In genomic region chr8:84722530-84722849, GRCm38 (mm10) we compare ENCODE assay signal across 8 mouse cellular contexts. TPM values are rescaled to one million over a fixed set of nuclear protein-coding genes. Genes with fewer than 3 reads are reported as not detected.
DNase-seq lines count a peak whose midpoint lies in the region; ATAC-seq and TF ChIP-seq lines count a peak whose summit lies in the region.

No protein-coding gene starts in this region.

- no peak for TF ChIP-seq POLR2A in lung, adult 2 months (IDR thresholded peaks at IDR 0.05; ENCODE audit: borderline replicate concordance, extremely low read depth, low read depth, low read length)
- TF ChIP-seq POLR2A in small intestine, adult 2 months (IDR thresholded peaks at IDR 0.05; ENCODE audit: low read depth, low read length) = no peak

- intact Hi-C loops in gastrocnemius, postnatal 14 days (cut with DNase I; ENCODE audit: low total_unique reads) = no loop called here

- peaks cover 60% of the 10 kb centered on the region for H3K4me1 ChIP-seq in lung, embryonic 16.5 days (replicated peaks; ENCODE audit: control insufficient read depth, insufficient read depth, low read length)
- H3K4me1 ChIP-seq in lung, adult 2 months (ENCODE audit: control insufficient read depth, insufficient read depth, low read length) = peaks cover 30% of the 10 kb centered on the region
- peaks cover 81% of the 10 kb centered on the region for H3K4me1 ChIP-seq in limb, embryonic 12.5 days (replicated peaks)
- peaks cover 19% of the 10 kb centered on the region for H3K4me1 ChIP-seq in small intestine, adult 2 months (ENCODE audit: control insufficient read depth, insufficient read depth, insufficient read length, low read length)

- H3K36me3 ChIP-seq in lung, embryonic 16.5 days (ENCODE audit: control insufficient read depth, insufficient read depth, low read length) = peaks cover 35% of the 10 kb centered on the region
- peaks cover 81% of the 10 kb centered on the region for H3K36me3 ChIP-seq in limb, embryonic 12.5 days
- H3K36me3 ChIP-seq in small intestine, adult 2 months (ENCODE audit: control insufficient read depth, insufficient read depth, low read length) = peaks cover 21% of the 10 kb centered on the region

- H3K9me3 ChIP-seq in lung, embryonic 16.5 days (ENCODE audit: control insufficient read depth, low read length) = no peaks in the 10 kb centered on the region
- no peaks in the 10 kb centered on the region for H3K9me3 ChIP-seq in limb, embryonic 12.5 days

- DNase-seq in lung, adult 2 months = no peak
- no peak for DNase-seq in gastrocnemius, postnatal 14 days
- DNase-seq in testis, postnatal 10 days (ENCODE audit: low spot score) = no peak
- DNase-seq in frontal cortex, postnatal 36 days (ENCODE audit: low spot score in 2 of 2) = no peak

- peak overlapping the region; percentile 96 for H3K27ac ChIP-seq in lung, embryonic 16.5 days (ENCODE audit: low read length)
- H3K27ac ChIP-seq in limb, embryonic 12.5 days = peak overlapping the region; percentile 99
- peak overlapping the region; percentile 44 for H3K27ac ChIP-seq in small intestine, adult 2 months (ENCODE audit: insufficient read depth, low read depth, low read length)

- 29% methylated on average over 6 of the region's 6 CpGs for WGBS in lung, embryonic 16.5 days
- 31% methylated on average over 6 of the region's 6 CpGs for WGBS in lung, adult 2 months
- WGBS in limb, embryonic 12.5 days = 17% methylated on average over 6 of the region's 6 CpGs
- 45% methylated on average over 6 of the region's 6 CpGs for WGBS in small intestine, adult 2 months

- peak overlapping the region; percentile 30; the same call in 1 of the 2 replicates for H3K4me2 ChIP-seq in lung, embryonic 16.5 days (ENCODE audit: low read depth, low read length)
- peak overlapping the region; percentile 54 for H3K4me2 ChIP-seq in limb, embryonic 12.5 days

- H3K9ac ChIP-seq in lung, embryonic 16.5 days (ENCODE audit: low read length) = peak overlapping the region; percentile 59
- no peak overlapping the region for H3K9ac ChIP-seq in limb, embryonic 12.5 days (replicated peaks)

- no peak overlapping the region for H3K4me3 ChIP-seq in lung, embryonic 16.5 days (ENCODE audit: low read length)
- no peak overlapping the region for H3K4me3 ChIP-seq in lung, adult 2 months (replicated peaks; ENCODE audit: extremely low read depth, low read depth, low read length)
- no peak overlapping the region for H3K4me3 ChIP-seq in limb, embryonic 12.5 days (replicated peaks)
- no peak overlapping the region for H3K4me3 ChIP-seq in small intestine, adult 2 months (ENCODE audit: low read depth, low read length)

- ATAC-seq in lung, embryonic 16.5 days (ENCODE audit: low read depth) = no peak
- ATAC-seq in erythroid progenitor cell, adult 5-6 weeks (replicated peaks; ENCODE audit: low FRiP score, poor library complexity, severe bottlenecking) = peak; percentile 16
- ATAC-seq in limb, embryonic 12.5 days (ENCODE audit: insufficient number of reproducible peaks, insufficient read depth, low FRiP score, low TSS enrichment, low read depth) = no peak; the same call in none of the 2 replicates

- no peak for TF ChIP-seq CTCF in lung, adult 2 months (IDR thresholded peaks at IDR 0.05; ENCODE audit: insufficient read depth, low read length)
- TF ChIP-seq CTCF in small intestine, adult 2 months (IDR thresholded peaks at IDR 0.05; ENCODE audit: extremely low read depth, insufficient read length, insufficient replicate concordance, low read depth, low read length) = no peak

- no peaks in the 10 kb centered on the region for H3K27me3 ChIP-seq in lung, embryonic 16.5 days (ENCODE audit: control insufficient read depth, insufficient read depth, low read depth, low read length)
- H3K27me3 ChIP-seq in limb, embryonic 12.5 days = peaks cover 12% of the 10 kb centered on the region
- no peaks in the 10 kb centered on the region for H3K27me3 ChIP-seq in small intestine, adult 2 months (ENCODE audit: control insufficient read depth, insufficient read depth, low read length)

RNA-seq across cellular contexts. Expression of gene G430095P16Rik, which starts 0.3 kb away (rescaled TPM):
- 3.1 and 3.7 TPM in 2 replicates for polyA plus RNA-seq in lung, embryonic 16.5 days (2015; fragmentation: Nextera tagmentation; extraction: Ambion mirVana)
- polyA plus RNA-seq in lung, adult 2 months (2012; rRNA removed) = 2.0 and 2.8 TPM in 2 replicates
- total RNA-seq in erythroid progenitor cell, adult 5-6 weeks (2015; ENCODE audit: low replicate concordance) = 12.2 and 21.6 TPM in 2 replicates
- 1.1 and 13.2 TPM in 2 replicates for total RNA-seq in erythroid progenitor cell, adult 5-6 weeks (2017; ENCODE audit: low replicate concordance)
- polyA plus RNA-seq in limb, embryonic 12.5 days (2016; fragmentation: Nextera tagmentation; extraction: Ambion mirVana) = 9.7 and 11.8 TPM in 2 replicates
- 0.30 TPM in 2 replicates for polyA plus RNA-seq in small intestine, adult 2 months (2012; rRNA removed)
- total RNA-seq in gastrocnemius, postnatal 14 days (2021) = 1 to 10 TPM in 1 of 2 experiments, under 1 TPM in 1; 0.66 to 1.1 TPM

RNA-seq across cellular contexts. Expression of gene Lyl1, which starts 21.2 kb away (rescaled TPM):
- 11.4 and 12.5 TPM in 2 replicates for polyA plus RNA-seq in lung, embryonic 16.5 days (2015; fragmentation: Nextera tagmentation; extraction: Ambion mirVana)
- polyA plus RNA-seq in lung, adult 2 months (2012; rRNA removed) = 20.2 and 21.9 TPM in 2 replicates
- total RNA-seq in erythroid progenitor cell, adult 5-6 weeks (2015; ENCODE audit: low replicate concordance) = 98.7 and 109 TPM in 2 replicates
- total RNA-seq in erythroid progenitor cell, adult 5-6 weeks (2017; ENCODE audit: low replicate concordance) = 54.7 and 70.5 TPM in 2 replicates
- 3.7 and 4.7 TPM in 2 replicates for polyA plus RNA-seq in limb, embryonic 12.5 days (2016; fragmentation: Nextera tagmentation; extraction: Ambion mirVana)
- 4.2 and 8.2 TPM in 2 replicates for polyA plus RNA-seq in small intestine, adult 2 months (2012; rRNA removed)
- 1 to 10 TPM; 2.7 to 2.9 TPM for total RNA-seq in gastrocnemius, postnatal 14 days (2021)

RNA-seq across cellular contexts. Expression of gene Nacc1, which starts 34.8 kb away (rescaled TPM):
- polyA plus RNA-seq in lung, embryonic 16.5 days (2015; fragmentation: Nextera tagmentation; extraction: Ambion mirVana) = 16.9 and 19.5 TPM in 2 replicates
- 72.5 and 81.8 TPM in 2 replicates for polyA plus RNA-seq in lung, adult 2 months (2012; rRNA removed)
- total RNA-seq in erythroid progenitor cell, adult 5-6 weeks (2015; ENCODE audit: low replicate concordance) = 24.3 and 25.6 TPM in 2 replicates
- 11.8 and 16.9 TPM in 2 replicates for total RNA-seq in erythroid progenitor cell, adult 5-6 weeks (2017; ENCODE audit: low replicate concordance)
- polyA plus RNA-seq in limb, embryonic 12.5 days (2016; fragmentation: Nextera tagmentation; extraction: Ambion mirVana) = 16.9 and 21.4 TPM in 2 replicates
- 57.2 and 104 TPM in 2 replicates for polyA plus RNA-seq in small intestine, adult 2 months (2012; rRNA removed)
- total RNA-seq in gastrocnemius, postnatal 14 days (2021) = 10 to 100 TPM; 25.7 to 33.6 TPM

RNA-seq across cellular contexts. Expression of gene Trmt1, which starts 36.4 kb away (rescaled TPM):
- polyA plus RNA-seq in lung, embryonic 16.5 days (2015; fragmentation: Nextera tagmentation; extraction: Ambion mirVana) = 54.7 and 58.8 TPM in 2 replicates
- polyA plus RNA-seq in lung, adult 2 months (2012; rRNA removed) = 87.5 and 99.1 TPM in 2 replicates
- 7.9 and 13.4 TPM in 2 replicates for total RNA-seq in erythroid progenitor cell, adult 5-6 weeks (2015; ENCODE audit: low replicate concordance)
- 18.4 and 23.1 TPM in 2 replicates for total RNA-seq in erythroid progenitor cell, adult 5-6 weeks (2017; ENCODE audit: low replicate concordance)
- 63.4 and 66.9 TPM in 2 replicates for polyA plus RNA-seq in limb, embryonic 12.5 days (2016; fragmentation: Nextera tagmentation; extraction: Ambion mirVana)
- polyA plus RNA-seq in small intestine, adult 2 months (2012; rRNA removed) = 38.3 and 55.2 TPM in 2 replicates
- 10 to 100 TPM; 26.0 to 36.2 TPM for total RNA-seq in gastrocnemius, postnatal 14 days (2021)

RNA-seq across cellular contexts. Expression of gene Ier2, which starts 59.8 kb away (rescaled TPM):
- polyA plus RNA-seq in lung, embryonic 16.5 days (2015; fragmentation: Nextera tagmentation; extraction: Ambion mirVana) = 83.2 and 87.4 TPM in 2 replicates
- 34.6 and 47.1 TPM in 2 replicates for polyA plus RNA-seq in lung, adult 2 months (2012; rRNA removed)
- 10.9 and 16.2 TPM in 2 replicates for total RNA-seq in erythroid progenitor cell, adult 5-6 weeks (2015; ENCODE audit: low replicate concordance)
- total RNA-seq in erythroid progenitor cell, adult 5-6 weeks (2017; ENCODE audit: low replicate concordance) = 7.6 and 8.1 TPM in 2 replicates
- polyA plus RNA-seq in limb, embryonic 12.5 days (2016; fragmentation: Nextera tagmentation; extraction: Ambion mirVana) = 134 and 144 TPM in 2 replicates
- 37.0 and 72.7 TPM in 2 replicates for polyA plus RNA-seq in small intestine, adult 2 months (2012; rRNA removed)
- 10 to 100 TPM; 10.5 to 10.8 TPM for total RNA-seq in gastrocnemius, postnatal 14 days (2021)

Comparison
In these comparisons a context has a peak if more than half of its experiments do, and no peak if none do; other contexts are left out.
1. H3K27ac ChIP-seq: peak in every context shown above with its lines; median percentile 99 in limb, embryonic 12.5 days; 96 in lung, embryonic 16.5 days; 44 in small intestine, adult 2 months.